Mouse (Mus musculus): ENCODE data around the gene Insl3. TPM values are rescaled to one million over a fixed set of nuclear protein-coding genes. Genes with fewer than 3 reads are reported as not detected.

Insl3 gene
- polyA plus RNA-seq, 1 experiment from 2014 or later: 2.9 TPM

- Histone ChIP-seq H3K9ac (replicated peaks; ENCODE audit: low read depth) (no peak overlapping the region), H3K36me3 (ENCODE audit: insufficient read depth, low read length) (no peaks in the 10 kb centered on the region), H3K9me3 (ENCODE audit: low read length) (no peaks in the 10 kb centered on the region), H3K4me1 (ENCODE audit: insufficient read depth, low read depth, low read length) (no peaks in the 10 kb centered on the region), H3K4me2 (replicated peaks; ENCODE audit: low read depth, low read length) (no peak overlapping the region), H3K4me3 (ENCODE audit: low read depth, low read length) (no peak overlapping the region), H3K27me3 (replicated peaks; ENCODE audit: insufficient read depth, low read length) (0 out of 2 replicates have a peak, but pooled peaks cover 5% of the 10 kb centered on the region), H3K27ac (ENCODE audit: low read length) (no peak overlapping the region)
- WGBS: 42% methylated on average over 25 of the region's 25 CpGs
- DNase-seq (ENCODE audit: low spot score): no peak
- no peak for TF ChIP-seq CTCF (IDR thresholded peaks at IDR 0.05)
- TF ChIP-seq EP300 (IDR thresholded peaks at IDR 0.05): no peak
- no peak for ATAC-seq
Observed at GRCm38 (mm10) chr8:71709134-71709799, 20.3 kb downstream of the Insl3 start.

- no peak overlapping the region for H3K27ac ChIP-seq (ENCODE audit: low read length)
- H3K4me3 ChIP-seq (ENCODE audit: low read depth, low read length): no peak overlapping the region
- H3K9me3 ChIP-seq (ENCODE audit: low read length): no peaks in the 10 kb centered on the region
- H3K4me1 ChIP-seq (ENCODE audit: insufficient read depth, low read depth, low read length): no peaks in the 10 kb centered on the region
- no peak overlapping the region for H3K9ac ChIP-seq (replicated peaks; ENCODE audit: low read depth)
- 0 out of 2 replicates have a peak, but pooled peaks cover 5% of the 10 kb centered on the region for H3K27me3 ChIP-seq (replicated peaks; ENCODE audit: insufficient read depth, low read length)
- 18% methylated on average over 25 of the region's 25 CpGs for WGBS
- peak overlapping the region; percentile 42 for H3K4me2 ChIP-seq (replicated peaks; ENCODE audit: low read depth, low read length)
- TF ChIP-seq CTCF (IDR thresholded peaks at IDR 0.05): peak; percentile 83
- no peak for TF ChIP-seq EP300 (IDR thresholded peaks at IDR 0.05)
- DNase-seq (ENCODE audit: low spot score): peak; percentile 68
- ATAC-seq: peak; percentile 70
- no peaks in the 10 kb centered on the region for H3K36me3 ChIP-seq (ENCODE audit: insufficient read depth, low read length)
Observed at GRCm38 (mm10) chr8:71709800-71710446, 20.9 kb downstream of the Insl3 start.

- H3K36me3 ChIP-seq (ENCODE audit: insufficient read depth, low read length): no peaks in the 10 kb centered on the region
- DNase-seq (ENCODE audit: low spot score) (no peak), ATAC-seq (no peak)
- WGBS: 75% methylated on average over 2 of the region's 2 CpGs
- no peaks in the 10 kb centered on the region for H3K9me3 ChIP-seq (ENCODE audit: low read length)
- no peaks in the 10 kb centered on the region for H3K4me1 ChIP-seq (ENCODE audit: insufficient read depth, low read depth, low read length)
- no peak overlapping the region for H3K4me2 ChIP-seq (replicated peaks; ENCODE audit: low read depth, low read length)
- H3K27me3 ChIP-seq (replicated peaks; ENCODE audit: insufficient read depth, low read length): 0 out of 2 replicates have a peak, but pooled peaks cover 5% of the 10 kb centered on the region
- TF ChIP-seq CTCF (IDR thresholded peaks at IDR 0.05) (no peak), EP300 (IDR thresholded peaks at IDR 0.05) (no peak)
- no peak overlapping the region for H3K9ac ChIP-seq (replicated peaks; ENCODE audit: low read depth)
- no peak overlapping the region for H3K27ac ChIP-seq (ENCODE audit: low read length)
- no peak overlapping the region for H3K4me3 ChIP-seq (ENCODE audit: low read depth, low read length)
Observed at GRCm38 (mm10) chr8:71711574-71711973, 22.6 kb downstream of the Insl3 start.

- ATAC-seq (no peak; the same call in 1 of the 2 replicates), DNase-seq (ENCODE audit: low spot score) (no peak)
- no peaks in the 10 kb centered on the region for H3K4me1 ChIP-seq (ENCODE audit: insufficient read depth, low read depth, low read length)
- H3K4me2 ChIP-seq (replicated peaks; ENCODE audit: low read depth, low read length): no peak overlapping the region
- H3K4me3 ChIP-seq (ENCODE audit: low read depth, low read length): no peak overlapping the region
- no peak overlapping the region for H3K9ac ChIP-seq (replicated peaks; ENCODE audit: low read depth)
- H3K36me3 ChIP-seq (ENCODE audit: insufficient read depth, low read length): no peaks in the 10 kb centered on the region
- 26% methylated on average over 8 of the region's 8 CpGs for WGBS
- H3K9me3 ChIP-seq (ENCODE audit: low read length): no peaks in the 10 kb centered on the region
- TF ChIP-seq CTCF (IDR thresholded peaks at IDR 0.05) (no peak), EP300 (IDR thresholded peaks at IDR 0.05) (no peak)
- H3K27me3 ChIP-seq (replicated peaks; ENCODE audit: insufficient read depth, low read length): no peaks in the 10 kb centered on the region
- H3K27ac ChIP-seq (ENCODE audit: low read length): no peak overlapping the region
Observed at GRCm38 (mm10) chr8:71715531-71715930, 26.5 kb downstream of the Insl3 start.

- ATAC-seq: no peak
- TF ChIP-seq EP300 (IDR thresholded peaks at IDR 0.05): no peak
- Histone ChIP-seq H3K4me1 (ENCODE audit: insufficient read depth, low read depth, low read length) (no peaks in the 10 kb centered on the region), H3K4me3 (ENCODE audit: low read depth, low read length) (no peak overlapping the region), H3K27ac (ENCODE audit: low read length) (no peak overlapping the region), H3K36me3 (ENCODE audit: insufficient read depth, low read length) (no peaks in the 10 kb centered on the region), H3K4me2 (replicated peaks; ENCODE audit: low read depth, low read length) (no peak overlapping the region), H3K9me3 (ENCODE audit: low read length) (no peaks in the 10 kb centered on the region), H3K27me3 (replicated peaks; ENCODE audit: insufficient read depth, low read length) (no peaks in the 10 kb centered on the region), H3K9ac (replicated peaks; ENCODE audit: low read depth) (no peak overlapping the region)
- DNase-seq (ENCODE audit: low spot score): no peak
- whole genome bisulfite sequencing: 67% methylated on average over 13 of the region's 13 CpGs
Observed at GRCm38 (mm10) chr8:71716561-71717053, 27.6 kb downstream of the Insl3 start.

GRCm38 (mm10) chr8:71717096-71717495 lies 28.1 kb downstream of the Insl3 start:
- no peak for TF ChIP-seq EP300 (IDR thresholded peaks at IDR 0.05)
- no peak for TF ChIP-seq CTCF (IDR thresholded peaks at IDR 0.05)
- Histone ChIP-seq H3K4me1 (ENCODE audit: insufficient read depth, low read depth, low read length) (no peaks in the 10 kb centered on the region), H3K27ac (ENCODE audit: low read length) (no peak overlapping the region), H3K9me3 (ENCODE audit: low read length) (no peaks in the 10 kb centered on the region), H3K27me3 (replicated peaks; ENCODE audit: insufficient read depth, low read length) (no peaks in the 10 kb centered on the region), H3K4me3 (ENCODE audit: low read depth, low read length) (no peak overlapping the region), H3K9ac (replicated peaks; ENCODE audit: low read depth) (no peak overlapping the region), H3K36me3 (ENCODE audit: insufficient read depth, low read length) (no peaks in the 10 kb centered on the region), H3K4me2 (replicated peaks; ENCODE audit: low read depth, low read length) (no peak overlapping the region)
- WGBS: 60% methylated on average over 12 of the region's 12 CpGs
- DNase-seq (ENCODE audit: low spot score) (no peak), ATAC-seq (no peak)
